Mouse (Mus musculus) heart, adult 2 months (tissue): Measurements from ENCODE around the gene Daglb. TPM values are rescaled to one million over a fixed set of nuclear protein-coding genes. Genes with fewer than 3 reads are reported as not detected.
"Not testable (repeated sequence)": the region's sequence is repeated elsewhere in the genome, so short reads cannot be mapped to it uniquely, and the experiment has no call there.

Source experiments
- DNase-seq, 2 experiments: peaks; one replicate each; pipeline ENCODE4 v3.0.0; 2021
- H3K27ac ChIP-seq: fragments of 200-600 bp; 2 replicates; pipeline ENCODE4 v1.8.1; 2022
- H3K27me3 ChIP-seq: fragments of 200-500 bp; 2 replicates; pipeline ENCODE4 v1.6.1; 2012; ENCODE audit warnings: mild to moderate bottlenecking, low read length, inconsistent platforms, mixed read lengths; ENCODE audit not compliant: control insufficient read depth, insufficient read depth
- H3K36me3 ChIP-seq: fragments of 200-500 bp; 2 replicates; pipeline ENCODE4 v1.6.1; 2012; ENCODE audit warnings: low read length, inconsistent platforms; ENCODE audit not compliant: control insufficient read depth, insufficient read depth
- H3K4me1 ChIP-seq: fragments of 200-500 bp; 2 replicates; pipeline ENCODE4 v1.6.1; 2011; ENCODE audit warnings: low read length; ENCODE audit not compliant: control insufficient read depth, insufficient read depth
- H3K4me3 ChIP-seq: fragments of 200-600 bp; 2 replicates; pipeline ENCODE4 v1.8.1; 2022
- H3K79me2 ChIP-seq: fragments of 200-500 bp; replicated peaks from 2 replicates; pipeline ENCODE4 v1.6.1; 2012; ENCODE audit warnings: mild to moderate bottlenecking, inconsistent platforms, low read length, moderate library complexity, mixed read lengths; ENCODE audit not compliant: control insufficient read depth, insufficient read depth
- H3K9ac ChIP-seq: fragments of 200-500 bp; 2 replicates; pipeline ENCODE4 v1.6.1; 2012; ENCODE audit warnings: low read depth, mild to moderate bottlenecking, control low read depth, inconsistent platforms, low read length, mixed read lengths
- CTCF ChIP-seq: fragments of 200-600 bp; IDR thresholded peaks from 2 replicates; pipeline ENCODE4 v1.8.1; 2022; ENCODE audit warnings: antibody characterized with exemption, mild to moderate bottlenecking, moderate library complexity
- EP300 ChIP-seq: fragments of 200-500 bp; IDR thresholded peaks from 2 replicates; pipeline ENCODE4 v1.6.1; 2011; ENCODE audit warnings: low read depth, low read length, control low read depth; ENCODE audit not compliant: insufficient read depth
- POLR2A ChIP-seq: fragments of 200-500 bp; IDR thresholded peaks from 2 replicates; pipeline ENCODE4 v1.6.1; 2011; ENCODE audit warnings: mild to moderate bottlenecking, low read depth, low read length, control low read depth; ENCODE audit not compliant: insufficient read depth
- WGBS: fragments of 180-500 bp; shearing (Covaris S2); methylation state at CpG from one replicate; pipeline ENCODE4 v1.1.7; 2018; 5-methylcytosine and 5-hydroxymethylcytosine counted together
- intact Hi-C: fragments of 180-260 bp; cut with DNase I; formaldehyde crosslinking; loops from one replicate; pipeline ENCODE4 v1.15.1; 2025
- polyA plus RNA-seq: library from polyadenylated mRNA; depleted of rRNA; stranded (reverse); fragments of >200 nt; gene quantifications from 2 replicates; pipeline ENCODE4 v1.2.3, GENCODE M21; 2012; rRNA removed
- total RNA-seq, 2 experiments: library from RNA; stranded (reverse); gene quantifications; 2 replicates each; pipeline ENCODE4 v1.2.3; 2021

The Daglb gene
- total and polyA plus RNA-seq, 3 experiments = 7.6 to 9.7 (median 8.2) TPM

GRCm38 (mm10) chr5:143548401-143548846, 84.0 kb downstream of the Daglb start:
- TF ChIP-seq POLR2A = peak; percentile 61
- TF ChIP-seq EP300 = peak; percentile 65; the same call in 1 of the 2 replicates
- TF ChIP-seq CTCF = peak; percentile 77
- H3K27me3 ChIP-seq = no peaks in the 10 kb centered on the region
- peak overlapping the region; percentile 66 for H3K9ac ChIP-seq
- peaks cover 5% of the 10 kb centered on the region; the same call in 1 of the 2 replicates for H3K36me3 ChIP-seq
- WGBS = under 1% methylated on average over 37 of the region's 37 CpGs
- intact Hi-C loops = loop anchor here (5.0 kb wide), 3 partner anchors 116 to 364 kb away; no protein-coding TSS in a partner anchor
- peak overlapping the region; percentile 87 for H3K4me3 ChIP-seq
- peaks cover 6% of the 10 kb centered on the region for H3K4me1 ChIP-seq
- H3K79me2 ChIP-seq = peaks cover 5% of the 10 kb centered on the region
- peak; percentile 96 to 98 for DNase-seq
- H3K27ac ChIP-seq = peak overlapping the region; percentile 81

GRCm38 (mm10) chr5:143548922-143549321, 84.5 kb downstream of the Daglb start:
- not testable (repeated sequence) for H3K36me3 ChIP-seq, DNase-seq, H3K79me2 ChIP-seq, H3K27me3 ChIP-seq, H3K4me1 ChIP-seq
- intact Hi-C loops = loop anchor here (5.0 kb wide), 3 partner anchors 117 to 363 kb away; no protein-coding TSS in a partner anchor
- Histone ChIP-seq H3K4me3 (peak overlapping the region; percentile 87), H3K27ac (peak overlapping the region; percentile 81), H3K9ac (peak overlapping the region; percentile 75)
- under 1% methylated on average over 26 of the region's 28 CpGs for WGBS

GRCm38 (mm10) chr5:143552911-143553310, 88.5 kb downstream of the Daglb start:
- DNase-seq = peak in 1 of 2 experiments; percentile 58
- intact Hi-C loops = no loop called here
- TF ChIP-seq POLR2A = no peak
- TF ChIP-seq EP300 = no peak
- no peak for TF ChIP-seq CTCF

GRCm38 (mm10) chr5:143555233-143555632, 90.8 kb downstream of the Daglb start:
- intact Hi-C loops = no loop called here

More at GRCm38 (mm10) chr5:143552911-143553310, 88.5 kb downstream of the Daglb start:
- Histone ChIP-seq H3K4me3 (no peak overlapping the region), H3K36me3 (peaks cover 5% of the 10 kb centered on the region; the same call in 1 of the 2 replicates), H3K27me3 (no peaks in the 10 kb centered on the region), H3K9ac (no peak overlapping the region), H3K4me1 (peaks cover 8% of the 10 kb centered on the region), H3K79me2 (peaks cover 5% of the 10 kb centered on the region), H3K27ac (peak overlapping the region; percentile 41)
- 57% methylated on average over 6 of the region's 6 CpGs for WGBS

More at GRCm38 (mm10) chr5:143555233-143555632, 90.8 kb downstream of the Daglb start:
- WGBS = 89% methylated on average over 6 of the region's 6 CpGs
- peaks cover 2% of the 10 kb centered on the region; the same call in 1 of the 2 replicates for H3K36me3 ChIP-seq
- H3K27ac ChIP-seq = no peak overlapping the region
- no peak overlapping the region for H3K4me3 ChIP-seq
- no peaks in the 10 kb centered on the region; the same call in 1 of the 2 replicates for H3K79me2 ChIP-seq
- DNase-seq = no peak
- H3K9ac ChIP-seq = no peak overlapping the region
- H3K27me3 ChIP-seq = no peaks in the 10 kb centered on the region
- no peak for TF ChIP-seq EP300
- TF ChIP-seq POLR2A = no peak
- no peak for TF ChIP-seq CTCF
- peaks cover 12% of the 10 kb centered on the region for H3K4me1 ChIP-seq

Other genes with a start within 250 kb of the Daglb start
- gene Spdye4a, start 237.7 kb upstream of the Daglb start, total RNA-seq = not detected
- 0.14 TPM in 1 of 2 replicates, not detected in the other for gene Spdye4a, start 237.7 kb upstream of the Daglb start, polyA plus RNA-seq
- 1 to 10 TPM; 7.9 to 8.2 TPM for gene Zfp12, start 229.4 kb upstream of the Daglb start, total RNA-seq
- 6.7 and 12.7 TPM in 2 replicates for gene Zfp12, start 229.4 kb upstream of the Daglb start, polyA plus RNA-seq
- gene Zfp316, start 194.6 kb upstream of the Daglb start, total RNA-seq = 1 to 10 TPM; 4.5 to 5.4 TPM
- 3.0 and 3.6 TPM in 2 replicates for gene Zfp316, start 194.6 kb upstream of the Daglb start, polyA plus RNA-seq
- gene Zfp853, start 171.0 kb upstream of the Daglb start, total RNA-seq = under 1 TPM; 0.13 to 0.14 TPM
- 0.35 and 0.39 TPM in 2 replicates for gene Zfp853, start 171.0 kb upstream of the Daglb start, polyA plus RNA-seq
- gene E130309D02Rik, start 149.2 kb upstream of the Daglb start, total RNA-seq = 10 to 100 TPM; 16.9 to 17.5 TPM
- gene E130309D02Rik, start 149.2 kb upstream of the Daglb start, polyA plus RNA-seq = 13.1 and 13.3 TPM in 2 replicates
- 10 to 100 TPM; 26.6 to 26.7 TPM for gene Zdhhc4, start 135.3 kb upstream of the Daglb start, total RNA-seq
- gene Zdhhc4, start 135.3 kb upstream of the Daglb start, polyA plus RNA-seq = 48.4 and 49.7 TPM in 2 replicates
- gene Grid2ip, start 107.2 kb upstream of the Daglb start, total RNA-seq = not detected
- gene Grid2ip, start 107.2 kb upstream of the Daglb start, polyA plus RNA-seq = not detected in 2 replicates
- gene Kdelr2, start 60.7 kb upstream of the Daglb start, total RNA-seq = 10 to 100 TPM; 49.6 to 52.3 TPM
- 50.5 and 76.6 TPM in 2 replicates for gene Kdelr2, start 60.7 kb upstream of the Daglb start, polyA plus RNA-seq
- gene Rac1, start 63.5 kb downstream of the Daglb start, total RNA-seq = 100 to 1,000 TPM; 219 to 231 TPM
- gene Rac1, start 63.5 kb downstream of the Daglb start, polyA plus RNA-seq = 204 and 351 TPM in 2 replicates
- 10 to 100 TPM; 26.1 to 44.6 TPM for gene Cyth3, start 157.9 kb downstream of the Daglb start, total RNA-seq
- 25.1 and 39.2 TPM in 2 replicates for gene Cyth3, start 157.9 kb downstream of the Daglb start, polyA plus RNA-seq